Mouse (Mus musculus) heart, postnatal 0 days (tissue): ENCODE measurements at regions not wholly inside any gene's neighbourhood (a gene's known extent, or its start where the extent isn't known, plus 50 kb on each side); places are given as distances from the start of the nearest gene placed in this dataset.

ENCODE experiments used
- CTCF ChIP-seq: IDR thresholded peaks from 2 replicates; pipeline ENCODE4 v1.5.1; 2016; ENCODE audit warnings: antibody characterized with exemption, control low read depth, low read depth
- EP300 ChIP-seq: IDR thresholded peaks from 2 replicates; pipeline ENCODE4 v1.6.1; 2016; ENCODE audit warnings: antibody characterized with exemption, low read depth

DNA sequence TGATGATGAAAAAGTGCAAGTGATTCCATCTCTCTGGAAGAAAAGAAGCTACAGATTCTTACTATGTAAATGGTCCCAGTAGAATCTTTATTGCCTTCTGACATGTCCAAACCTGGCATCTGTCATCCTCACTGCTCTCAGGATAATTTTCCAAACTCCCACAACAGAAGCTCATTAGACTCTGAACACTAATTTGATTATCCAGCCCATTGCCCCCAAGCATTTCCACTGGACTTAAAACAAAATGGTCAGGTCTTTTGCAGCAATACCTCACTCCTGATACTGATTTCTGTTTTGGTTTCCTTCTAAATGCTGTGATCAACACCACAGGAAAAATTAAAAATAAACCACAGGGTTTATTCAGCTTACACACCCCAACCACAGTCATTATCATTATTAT, 171.5 kb upstream of the Chodl start:
- TF ChIP-seq CTCF (no peak), EP300 (no peak)
